Mouse (Mus musculus) midbrain, embryonic 14.5 days (tissue): ENCODE results near the gene Nomo1. TPM values are rescaled to one million over a fixed set of nuclear protein-coding genes. Genes with fewer than 3 reads are reported as not detected.

Source experiments
- ATAC-seq: fragments of 200-750 bp; cut with Nextera tagmentation; 2 replicates; pipeline ENCODE4 v1.8.0; 2017; ENCODE audit warnings: moderate number of reproducible peaks, moderate library complexity; ENCODE audit not compliant: low FRiP score, low TSS enrichment
- DNase-seq: peaks from one replicate; pipeline ENCODE4 v3.0.0-alpha.2; 2015
- H3K27ac ChIP-seq: fragments of 300-500 bp; sonication (generic); replicated peaks from 2 replicates; pipeline ENCODE4 v1.5.1; 2014; ENCODE audit warnings: mild to moderate bottlenecking, low read depth, low read length, moderate library complexity
- H3K27me3 ChIP-seq: fragments of 300-500 bp; sonication (generic); 2 replicates; pipeline ENCODE4 v1.6.1; 2014; ENCODE audit warnings: low read length, control low read depth, mixed read lengths; ENCODE audit not compliant: control insufficient read depth, insufficient read depth
- H3K36me3 ChIP-seq: fragments of 300-500 bp; sonication (generic); 2 replicates; pipeline ENCODE4 v1.6.1; 2014; ENCODE audit warnings: low read length, control low read depth; ENCODE audit not compliant: control insufficient read depth, insufficient read depth
- H3K4me1 ChIP-seq: fragments of 300-500 bp; sonication (generic); 2 replicates; pipeline ENCODE4 v1.6.1; 2014; ENCODE audit warnings: mild to moderate bottlenecking, antibody characterized with exemption, low read length, control low read depth; ENCODE audit not compliant: control insufficient read depth, insufficient read depth
- H3K4me2 ChIP-seq: fragments of 300-500 bp; sonication (generic); 2 replicates; pipeline ENCODE4 v1.6.1; 2014; ENCODE audit warnings: mild to moderate bottlenecking, low read length, moderate library complexity
- H3K4me3 ChIP-seq: fragments of 300-500 bp; sonication (generic); replicated peaks from 2 replicates; pipeline ENCODE4 v1.5.1; 2014; ENCODE audit warnings: low read depth, low read length
- H3K9ac ChIP-seq: fragments of 300-500 bp; sonication (generic); replicated peaks from 2 replicates; pipeline ENCODE4 v1.6.1; 2014; ENCODE audit warnings: mild to moderate bottlenecking, low read length, moderate library complexity
- H3K9me3 ChIP-seq: fragments of 300-500 bp; sonication (generic); 2 replicates; pipeline ENCODE4 v1.6.1; 2016; ENCODE audit warnings: low read length, control low read depth, mixed read lengths; ENCODE audit not compliant: control insufficient read depth
- WGBS: fragments of 180-500 bp; shearing (Covaris S2); extraction: QIAGEN DNeasy Blood & Tissue Kit; methylation state at CpG from one replicate; pipeline ENCODE4 v1.1.7; 2014; 5-methylcytosine and 5-hydroxymethylcytosine counted together
- polyA plus RNA-seq: library from polyadenylated mRNA; unstranded; fragments of >200 nt; fragmentation: Nextera tagmentation; extraction: Ambion mirVana; gene quantifications from 2 replicates; pipeline ENCODE4 v1.2.1, GENCODE M21; 2014

Gene Nomo1
- 28.6 and 32.6 TPM in 2 replicates for polyA plus RNA-seq

DNA sequence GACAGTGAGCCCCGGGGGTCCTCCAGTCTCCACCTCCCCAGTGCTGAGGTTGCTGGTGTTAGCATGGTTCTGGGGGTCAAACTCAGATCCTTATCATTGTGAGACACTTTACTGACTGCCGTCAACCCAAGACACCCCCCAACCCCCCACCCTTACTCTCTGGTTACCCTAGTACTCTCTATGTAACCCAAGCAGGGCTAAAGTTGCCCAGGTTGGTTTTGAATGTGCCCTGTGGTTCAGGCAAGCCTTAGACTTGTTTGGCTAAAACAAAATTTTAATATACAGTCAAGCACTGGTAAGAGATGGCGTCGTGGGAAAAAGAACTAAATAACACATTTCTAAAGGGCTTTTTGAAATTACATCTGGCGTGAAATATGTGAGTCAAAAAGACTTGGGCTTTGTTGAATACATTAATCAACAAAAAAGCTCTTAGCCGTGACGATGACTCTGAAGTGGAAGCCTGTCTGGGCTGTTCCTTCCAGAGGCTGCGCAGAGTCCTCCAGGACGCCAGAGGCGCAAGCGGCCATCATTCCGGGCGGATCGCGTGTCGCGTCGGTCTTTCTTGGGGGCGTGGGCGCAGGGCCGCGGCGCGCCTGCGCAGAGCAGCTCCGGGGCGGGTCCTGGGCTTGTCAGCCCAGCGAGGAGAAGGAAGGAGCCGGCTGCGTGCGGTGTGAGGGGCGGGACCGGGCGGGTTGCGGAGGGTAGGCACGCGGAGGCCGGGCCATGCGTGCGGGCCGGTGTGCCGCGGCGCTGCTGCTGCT lies at the start of gene Nomo1:
Gene Nomo1, plus strand, starts transcription at position 590 of the 761 bp plus-strand sequence.
- H3K4me3 ChIP-seq, result peak within 1 kb of the TSS; percentile 89
- peaks cover 9% of the 10 kb centered on the region for H3K4me1 ChIP-seq
- peak within 1 kb of the TSS; percentile 75 for H3K9ac ChIP-seq
- no peaks in the 10 kb centered on the region for H3K27me3 ChIP-seq
- 0 out of 2 replicates have a peak within 1 kb of the TSS, but pooled peaks have one; percentile 32 for H3K27ac ChIP-seq
- H3K9me3 ChIP-seq, result no peaks in the 10 kb centered on the region
- DNase-seq, result peak; percentile 98
- peak; percentile 95 for ATAC-seq
- 4% methylated on average over 44 of the region's 44 CpGs for WGBS
- H3K4me2 ChIP-seq, result peak within 1 kb of the TSS; percentile 76
- peaks cover 10% of the 10 kb centered on the region; the same call in 1 of the 2 replicates for H3K36me3 ChIP-seq

DNA sequence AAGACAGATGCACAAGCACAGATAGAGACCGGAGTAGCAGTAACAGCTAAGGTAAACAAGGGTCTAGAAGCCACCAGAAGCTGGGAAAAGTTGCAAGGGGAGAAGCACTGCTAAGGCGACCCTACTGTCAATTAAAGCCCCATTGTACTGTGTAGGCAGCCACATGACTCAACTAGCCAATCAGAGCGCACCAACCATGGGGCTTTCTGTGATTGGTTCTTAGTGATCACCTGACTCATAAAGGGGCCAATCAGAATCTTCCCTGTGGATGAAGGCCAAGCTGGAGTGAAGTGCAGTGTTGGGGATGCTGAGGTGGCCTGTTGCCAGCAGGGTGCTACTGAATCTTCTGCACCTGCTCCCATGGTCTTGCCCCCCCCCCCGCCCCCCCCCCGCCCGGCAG lies 46.6 kb upstream of the Nomo1 start:
- H3K27me3 ChIP-seq, result no peaks in the 10 kb centered on the region
- ATAC-seq (no peak), DNase-seq (no peak)
- WGBS, result 82% methylated on average over 6 of the region's 6 CpGs
- no peak overlapping the region for H3K27ac ChIP-seq
- no peaks in the 10 kb centered on the region for H3K4me1 ChIP-seq
- H3K36me3 ChIP-seq, result no peaks in the 10 kb centered on the region
- no peak overlapping the region for H3K9ac ChIP-seq
- no peaks in the 10 kb centered on the region for H3K9me3 ChIP-seq
- H3K4me2 ChIP-seq, result no peak overlapping the region
- H3K4me3 ChIP-seq, result no peak overlapping the region

DNA sequence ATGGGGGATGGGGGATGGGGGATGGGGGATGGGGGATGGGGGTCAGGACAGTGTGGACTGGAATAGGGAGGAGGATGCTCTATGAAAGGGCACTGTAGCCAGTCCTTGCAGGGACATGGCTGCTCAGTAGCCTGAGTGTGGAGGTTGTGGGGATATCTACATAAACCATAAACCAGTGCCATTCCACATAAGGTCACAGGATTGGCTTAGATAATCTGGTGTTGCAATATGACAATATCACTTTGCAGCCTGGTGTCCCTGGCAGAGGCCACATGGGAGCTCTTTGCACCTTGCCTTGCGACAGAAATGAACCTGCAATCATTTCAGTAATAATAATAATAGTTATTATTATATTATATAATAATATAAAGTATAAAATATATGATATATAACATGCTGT lies 45.2 kb upstream of the Nomo1 start:
- no peak for ATAC-seq
- 95% methylated on average over 1 of the region's 1 CpGs for WGBS

DNA sequence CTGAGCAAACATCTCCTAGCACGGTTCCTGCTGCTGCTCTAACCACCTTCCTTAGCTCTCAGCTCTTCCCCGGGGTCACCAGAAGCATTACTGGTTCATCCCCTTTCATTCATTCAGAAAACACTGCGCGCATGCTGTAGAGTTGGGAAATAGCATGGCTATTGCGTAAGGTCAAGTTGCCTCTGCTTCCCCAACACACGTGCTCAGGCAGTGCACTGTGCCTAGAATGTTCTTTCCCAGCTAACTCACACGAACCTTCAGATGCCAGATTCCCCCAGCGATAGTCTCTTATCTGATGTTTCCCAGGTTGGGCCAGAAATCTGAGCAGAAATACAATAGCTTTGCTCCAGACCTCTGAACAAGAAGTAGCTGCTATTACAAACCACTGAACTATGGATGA lies 41.0 kb upstream of the Nomo1 start:
- ATAC-seq (no peak), DNase-seq (no peak)
- no peak overlapping the region for H3K4me2 ChIP-seq
- H3K9me3 ChIP-seq, result no peaks in the 10 kb centered on the region
- H3K4me3 ChIP-seq, result no peak overlapping the region
- H3K9ac ChIP-seq, result no peak overlapping the region
- WGBS, result 92% methylated on average over 8 of the region's 8 CpGs
- H3K27me3 ChIP-seq, result no peaks in the 10 kb centered on the region
- H3K4me1 ChIP-seq, result no peaks in the 10 kb centered on the region
- no peaks in the 10 kb centered on the region for H3K36me3 ChIP-seq
- no peak overlapping the region for H3K27ac ChIP-seq

More for the DNA sequence above, 45.2 kb upstream of the Nomo1 start:
- Histone ChIP-seq H3K4me1 (no peaks in the 10 kb centered on the region), H3K9ac (no peak overlapping the region), H3K4me3 (no peak overlapping the region), H3K36me3 (no peaks in the 10 kb centered on the region), H3K27me3 (no peaks in the 10 kb centered on the region), H3K4me2 (no peak overlapping the region), H3K27ac (no peak overlapping the region), H3K9me3 (no peaks in the 10 kb centered on the region)
- DNase-seq, result no peak

DNA sequence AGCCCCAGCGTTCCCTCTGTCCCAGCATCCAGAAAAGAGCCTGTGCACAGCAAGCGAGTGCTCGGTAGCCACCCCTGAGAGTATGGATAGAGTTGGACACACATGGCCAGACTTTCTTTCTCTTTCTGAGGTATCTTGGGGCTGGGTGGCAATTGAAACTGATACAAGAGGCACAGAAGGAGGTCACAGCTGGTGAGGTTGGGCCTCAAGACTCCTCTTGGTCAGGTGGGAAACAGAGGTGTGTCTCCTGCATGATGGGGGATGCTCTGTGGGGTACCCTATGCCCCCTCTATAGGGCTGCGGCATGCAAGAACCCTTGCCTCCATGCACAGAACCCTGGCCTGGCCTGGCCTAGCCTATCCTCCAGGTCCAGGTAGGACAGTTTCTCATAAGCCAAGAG lies 32.9 kb upstream of the Nomo1 start:
- no peak overlapping the region for H3K9ac ChIP-seq
- H3K4me1 ChIP-seq, result no peaks in the 10 kb centered on the region
- WGBS, result 90% methylated on average over 4 of the region's 4 CpGs
- no peaks in the 10 kb centered on the region for H3K9me3 ChIP-seq
- H3K36me3 ChIP-seq, result no peaks in the 10 kb centered on the region
- no peaks in the 10 kb centered on the region for H3K27me3 ChIP-seq
- H3K4me3 ChIP-seq, result no peak overlapping the region
- no peak for ATAC-seq
- DNase-seq, result no peak
- H3K27ac ChIP-seq, result no peak overlapping the region
- no peak overlapping the region for H3K4me2 ChIP-seq

DNA sequence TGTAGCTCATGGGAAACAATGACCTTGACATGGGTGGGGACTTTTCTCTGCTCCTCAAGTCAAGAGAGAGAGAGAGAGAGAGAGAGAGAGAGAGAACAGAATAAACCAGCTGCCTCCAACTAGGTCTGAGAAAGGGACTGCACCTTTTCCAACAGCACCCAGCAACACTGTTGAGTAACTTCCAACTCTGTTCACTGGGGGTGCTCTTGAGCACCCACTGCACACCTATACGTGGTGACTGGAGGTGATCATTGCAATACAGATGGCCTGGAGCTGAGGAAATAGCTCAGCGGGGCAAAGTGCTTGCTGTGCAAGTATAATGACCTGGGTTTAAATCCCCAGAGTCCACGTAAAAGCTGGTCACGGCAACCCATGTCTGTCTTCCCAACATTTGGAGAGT lies 30.8 kb upstream of the Nomo1 start:
- H3K4me3 ChIP-seq, result no peak overlapping the region
- no peaks in the 10 kb centered on the region for H3K36me3 ChIP-seq
- H3K9me3 ChIP-seq, result no peaks in the 10 kb centered on the region
- no peak overlapping the region for H3K27ac ChIP-seq
- no peaks in the 10 kb centered on the region for H3K4me1 ChIP-seq
- 51% methylated on average over 4 of the region's 4 CpGs for WGBS
- no peak for DNase-seq
- ATAC-seq, result no peak
- no peak overlapping the region for H3K9ac ChIP-seq
- H3K27me3 ChIP-seq, result no peaks in the 10 kb centered on the region
- no peak overlapping the region for H3K4me2 ChIP-seq

DNA sequence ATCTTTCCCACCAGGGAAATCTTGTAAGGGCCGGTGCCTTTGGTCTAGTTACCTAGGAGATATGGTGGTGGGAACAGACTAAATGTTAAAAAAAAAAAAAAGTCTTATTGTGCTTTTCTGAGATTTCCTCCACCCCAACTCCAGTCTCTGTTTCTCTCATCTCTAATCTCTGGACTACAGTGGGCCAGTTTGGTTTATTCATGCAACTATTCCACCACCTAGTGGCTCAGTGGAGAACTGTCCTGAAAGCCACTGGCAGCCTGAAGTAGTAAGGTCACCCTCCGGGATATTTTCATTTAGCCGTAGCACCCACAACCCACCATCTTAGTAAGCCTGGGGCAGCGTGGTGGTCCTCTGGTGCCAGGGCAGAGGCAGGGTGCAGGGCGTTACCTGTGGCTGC lies 23.9 kb upstream of the Nomo1 start:
- H3K9me3 ChIP-seq, result no peaks in the 10 kb centered on the region
- no peaks in the 10 kb centered on the region for H3K4me1 ChIP-seq
- WGBS, result 20% methylated on average over 5 of the region's 5 CpGs
- no peak overlapping the region for H3K9ac ChIP-seq
- H3K27me3 ChIP-seq, result no peaks in the 10 kb centered on the region
- no peak for ATAC-seq
- no peak overlapping the region for H3K4me2 ChIP-seq
- no peak overlapping the region for H3K27ac ChIP-seq
- DNase-seq, result peak; percentile 89
- H3K36me3 ChIP-seq, result no peaks in the 10 kb centered on the region
- no peak overlapping the region for H3K4me3 ChIP-seq

DNA sequence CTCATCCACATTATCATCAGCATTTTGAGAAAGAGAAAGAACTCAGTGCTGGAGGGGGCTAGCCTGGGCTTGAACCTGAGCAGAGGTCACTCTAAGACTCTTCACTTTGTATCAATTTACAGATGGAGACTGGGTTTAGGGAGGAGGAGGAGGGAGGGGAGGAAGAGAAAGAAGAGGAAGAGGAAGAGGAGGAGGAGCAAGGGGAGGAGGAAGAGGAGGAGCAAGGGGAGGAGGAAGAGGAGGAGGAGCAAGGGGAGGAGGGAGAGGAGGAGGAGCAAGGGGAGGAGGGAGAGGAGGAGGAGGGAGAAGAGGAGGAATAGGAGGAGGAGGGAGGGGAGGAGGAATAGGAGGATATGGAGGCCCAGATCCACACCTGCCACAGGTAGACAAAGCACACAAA lies 21.4 kb upstream of the Nomo1 start:
- H3K4me2 ChIP-seq, result no peak overlapping the region
- ATAC-seq (no peak), DNase-seq (no peak)
- no peaks in the 10 kb centered on the region for H3K4me1 ChIP-seq
- H3K36me3 ChIP-seq, result no peaks in the 10 kb centered on the region
- no peak overlapping the region for H3K4me3 ChIP-seq
- no peaks in the 10 kb centered on the region for H3K9me3 ChIP-seq
- H3K27me3 ChIP-seq, result no peaks in the 10 kb centered on the region
- H3K27ac ChIP-seq, result no peak overlapping the region
- H3K9ac ChIP-seq, result no peak overlapping the region
